In genomic region chr12:15813819-15814165, GRCm38 (mm10) we compare ENCODE assay signal across 8 mouse cellular contexts. TPM values are rescaled to one million over a fixed set of nuclear protein-coding genes. Genes with fewer than 3 reads are reported as not detected.
DNase-seq lines count a peak whose midpoint lies in the region; ATAC-seq lines count a peak whose summit lies in the region.

No protein-coding gene starts in this region.

- H3K27ac ChIP-seq in kidney, embryonic 16.5 days (ENCODE audit: low read length) = peak overlapping the region; percentile 69
- H3K27ac ChIP-seq in embryonic facial prominence, embryonic 13.5 days = 0 out of 2 replicates have a peak overlapping the region, but pooled peaks have one; percentile 97
- peak overlapping the region; percentile 99 for H3K27ac ChIP-seq in hindbrain, embryonic 16.5 days (ENCODE audit: low read depth, low read length)
- peak overlapping the region; percentile 98 for H3K27ac ChIP-seq in midbrain, embryonic 15.5 days

- H3K9ac ChIP-seq in kidney, embryonic 16.5 days (replicated peaks; ENCODE audit: low read length) = peak overlapping the region; percentile 96
- H3K9ac ChIP-seq in embryonic facial prominence, embryonic 13.5 days = peak overlapping the region; percentile 98
- H3K9ac ChIP-seq in hindbrain, embryonic 16.5 days (ENCODE audit: low read depth, low read length) = peak overlapping the region; percentile 95
- peak overlapping the region; percentile 100 for H3K9ac ChIP-seq in midbrain, embryonic 15.5 days

- ATAC-seq in kidney, embryonic 16.5 days (ENCODE audit: low FRiP score, low TSS enrichment) = no peak
- ATAC-seq in embryonic facial prominence, embryonic 13.5 days (ENCODE audit: insufficient number of reproducible peaks, insufficient read depth, low FRiP score, low TSS enrichment, low read depth) = no peak
- ATAC-seq in hindbrain, embryonic 16.5 days = no peak
- ATAC-seq in midbrain, embryonic 15.5 days (replicated peaks) = no peak

- H3K36me3 ChIP-seq in kidney, embryonic 16.5 days (ENCODE audit: insufficient read depth, low read length) = 0 out of 2 replicates have a peak, but pooled peaks cover 3% of the 10 kb centered on the region
- peaks cover 10% of the 10 kb centered on the region; the same call in 1 of the 2 replicates for H3K36me3 ChIP-seq in embryonic facial prominence, embryonic 13.5 days
- no peaks in the 10 kb centered on the region for H3K36me3 ChIP-seq in hindbrain, embryonic 16.5 days (ENCODE audit: control insufficient read depth, insufficient read depth, low read length)
- H3K36me3 ChIP-seq in midbrain, embryonic 15.5 days (replicated peaks) = no peaks in the 10 kb centered on the region

- DNase-seq in kidney, adult 9 months = no peak
- DNase-seq in urinary bladder, postnatal 14 days (ENCODE audit: low spot score) = no peak
- no peak for DNase-seq in gastrocnemius, adult 18-20 months (ENCODE audit: low spot score)
- no peak for DNase-seq in ovary, postnatal 10 days (ENCODE audit: low spot score)

- H3K4me2 ChIP-seq in kidney, embryonic 16.5 days (replicated peaks; ENCODE audit: low read depth, low read length) = peak overlapping the region; percentile 74
- H3K4me2 ChIP-seq in embryonic facial prominence, embryonic 13.5 days = peak overlapping the region; percentile 75
- peak overlapping the region; percentile 78 for H3K4me2 ChIP-seq in hindbrain, embryonic 16.5 days (ENCODE audit: low read length)
- H3K4me2 ChIP-seq in midbrain, embryonic 15.5 days = peak overlapping the region; percentile 62

- peaks cover 27% of the 10 kb centered on the region for H3K4me1 ChIP-seq in kidney, embryonic 16.5 days (ENCODE audit: insufficient read depth, low read length)
- H3K4me1 ChIP-seq in embryonic facial prominence, embryonic 13.5 days = peaks cover 42% of the 10 kb centered on the region
- peaks cover 25% of the 10 kb centered on the region for H3K4me1 ChIP-seq in hindbrain, embryonic 16.5 days (ENCODE audit: control insufficient read depth, insufficient read depth, low read depth, low read length)
- H3K4me1 ChIP-seq in midbrain, embryonic 15.5 days = peaks cover 38% of the 10 kb centered on the region

- H3K27me3 ChIP-seq in kidney, embryonic 16.5 days (ENCODE audit: insufficient read depth, low read length) = no peaks in the 10 kb centered on the region
- H3K27me3 ChIP-seq in embryonic facial prominence, embryonic 13.5 days = no peaks in the 10 kb centered on the region
- H3K27me3 ChIP-seq in hindbrain, embryonic 16.5 days (replicated peaks; ENCODE audit: control insufficient read depth, insufficient read depth, low read length) = no peaks in the 10 kb centered on the region
- no peaks in the 10 kb centered on the region for H3K27me3 ChIP-seq in midbrain, embryonic 15.5 days (replicated peaks)

- H3K4me3 ChIP-seq in kidney, embryonic 16.5 days (ENCODE audit: low read length) = peak overlapping the region; percentile 69
- peak overlapping the region; percentile 90 for H3K4me3 ChIP-seq in embryonic facial prominence, embryonic 13.5 days
- peak overlapping the region; percentile 85 for H3K4me3 ChIP-seq in hindbrain, embryonic 16.5 days (ENCODE audit: low read length)
- peak overlapping the region; percentile 99 for H3K4me3 ChIP-seq in midbrain, embryonic 15.5 days

- H3K9me3 ChIP-seq in kidney, embryonic 16.5 days (ENCODE audit: low read length) = no peaks in the 10 kb centered on the region
- no peaks in the 10 kb centered on the region; the same call in 1 of the 2 replicates for H3K9me3 ChIP-seq in embryonic facial prominence, embryonic 13.5 days
- no peaks in the 10 kb centered on the region for H3K9me3 ChIP-seq in hindbrain, embryonic 16.5 days (ENCODE audit: control insufficient read depth, low read length)
- H3K9me3 ChIP-seq in midbrain, embryonic 15.5 days = no peaks in the 10 kb centered on the region

- WGBS in kidney, embryonic 16.5 days = 5% methylated on average over 5 of the region's 5 CpGs
- 7% methylated on average over 5 of the region's 5 CpGs for WGBS in embryonic facial prominence, embryonic 13.5 days
- WGBS in hindbrain, embryonic 16.5 days = 3% methylated on average over 5 of the region's 5 CpGs
- 6% methylated on average over 5 of the region's 5 CpGs for WGBS in midbrain, embryonic 15.5 days

RNA-seq across cellular contexts. Expression of gene Trib2, which starts 2.9 kb away (rescaled TPM):
- polyA plus RNA-seq in kidney, embryonic 16.5 days (2015; fragmentation: Nextera tagmentation; extraction: Ambion mirVana) = 58.0 and 58.6 TPM in 2 replicates
- polyA plus RNA-seq in embryonic facial prominence, embryonic 13.5 days (2015; fragmentation: Nextera tagmentation; extraction: Ambion mirVana) = 48.2 and 54.7 TPM in 2 replicates
- polyA plus RNA-seq in hindbrain, embryonic 16.5 days (2015; fragmentation: Nextera tagmentation; extraction: Ambion mirVana) = 124 and 142 TPM in 2 replicates
- 131 and 148 TPM in 2 replicates for polyA plus RNA-seq in midbrain, embryonic 15.5 days (2015; fragmentation: Nextera tagmentation; extraction: Ambion mirVana)
- 10 to 100 TPM in 1 of 2 experiments, 1 to 10 TPM in 1; 7.1 to 19.5 TPM for total RNA-seq in gastrocnemius, adult 18-20 months (2021)
